Mouse (Mus musculus): ENCODE results near the gene Serpini1. TPM values are rescaled to one million over a fixed set of nuclear protein-coding genes. Genes with fewer than 3 reads are reported as not detected.

The Serpini1 gene
- total RNA-seq (2014; rRNA removed) (110 and 112 TPM in 2 replicates), polyA plus RNA-seq (2015; fragmentation: Nextera tagmentation; extraction: Ambion mirVana) (97.1 and 117 TPM in 2 replicates)

DNA sequence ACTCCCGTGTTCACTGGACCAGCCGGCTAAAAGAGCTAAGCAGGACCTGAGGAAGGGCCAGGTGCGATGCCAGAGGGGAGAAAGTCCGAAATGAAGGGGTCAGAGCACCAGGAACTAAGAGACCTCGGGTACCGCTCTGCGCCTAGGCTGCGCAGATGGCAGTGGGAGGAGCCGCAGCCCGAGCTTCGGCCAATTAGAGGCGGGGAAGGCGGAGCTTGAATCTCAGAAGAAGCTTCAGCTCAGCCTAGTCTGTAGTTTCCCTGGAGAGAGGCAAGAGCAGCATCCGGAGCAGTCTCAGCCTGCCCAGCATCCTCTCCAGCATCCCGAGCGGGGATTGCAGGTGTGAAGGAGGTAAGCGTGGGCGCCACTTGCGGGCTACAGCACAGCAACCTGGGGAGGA is at the start of gene Serpini1:
TSS of gene Serpini1 (plus strand) at position 256 of the 400 bp plus-strand sequence.
- Histone ChIP-seq H3K4me3 (ENCODE audit: low read depth, low read length) (peak within 1 kb of the TSS; percentile 75), H3K27ac (ENCODE audit: low read depth, low read length) (peak within 1 kb of the TSS; percentile 83), H3K4me1 (ENCODE audit: insufficient read depth) (0 out of 2 replicates have a peak, but pooled peaks cover 3% of the 10 kb centered on the region), H3K9me3 (ENCODE audit: low read length) (no peaks in the 10 kb centered on the region), H3K36me3 (ENCODE audit: insufficient read depth) (no peaks in the 10 kb centered on the region), H3K9ac (peak within 1 kb of the TSS; percentile 76), H3K27me3 (ENCODE audit: insufficient read depth, low read length) (no peaks in the 10 kb centered on the region), H3K4me2 (ENCODE audit: low read depth) (peak within 1 kb of the TSS; percentile 63)
- WGBS: 1% methylated on average over 19 of the region's 19 CpGs
- peak; percentile 97 for DNase-seq
- ATAC-seq: peak; percentile 94
- 0 out of 2 replicates have a peak, but pooled peaks have one; percentile 3 for TF ChIP-seq CTCF (IDR thresholded peaks at IDR 0.05; ENCODE audit: low read depth)

DNA sequence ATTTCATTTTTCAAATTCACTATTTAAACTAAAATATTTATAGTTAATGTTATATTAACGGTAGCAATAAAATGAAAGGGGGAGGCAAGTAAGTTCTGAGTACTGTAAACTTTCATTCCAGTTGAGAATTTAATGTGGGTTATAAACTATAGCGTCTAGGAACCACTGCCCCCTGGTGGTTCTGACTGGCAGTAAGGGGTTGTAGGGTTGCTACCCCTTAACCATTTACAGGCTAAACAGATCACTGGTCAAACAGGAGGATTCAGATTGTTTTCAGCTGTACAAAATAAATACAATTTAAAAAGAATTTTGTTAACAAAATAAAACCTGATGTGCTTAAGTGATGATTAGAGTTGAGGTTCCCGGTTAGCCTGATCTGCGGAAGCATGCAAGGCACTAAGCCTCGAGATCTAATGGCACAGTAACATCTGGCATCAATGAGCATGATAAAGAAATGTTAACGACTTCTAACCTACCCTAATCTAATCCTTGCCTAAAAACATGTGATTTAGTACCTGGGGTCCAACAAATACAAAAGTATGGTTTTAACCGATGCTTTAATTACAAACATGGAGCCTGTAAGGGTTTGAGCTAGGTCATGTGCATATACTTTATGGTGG is 39.6 kb upstream of the Serpini1 start:
- no peak for DNase-seq
- H3K27ac ChIP-seq (ENCODE audit: low read depth, low read length): no peak overlapping the region
- WGBS: 77% methylated on average over 7 of the region's 7 CpGs
- no peaks in the 10 kb centered on the region for H3K4me1 ChIP-seq (ENCODE audit: insufficient read depth)
- no peak for ATAC-seq
- peaks cover 19% of the 10 kb centered on the region for H3K36me3 ChIP-seq (ENCODE audit: insufficient read depth)
- H3K4me3 ChIP-seq (ENCODE audit: low read depth, low read length): no peak overlapping the region
- H3K9ac ChIP-seq: no peak overlapping the region
- H3K4me2 ChIP-seq (ENCODE audit: low read depth): no peak overlapping the region
- TF ChIP-seq CTCF (IDR thresholded peaks at IDR 0.05; ENCODE audit: low read depth): peak; percentile 61
- H3K27me3 ChIP-seq (ENCODE audit: insufficient read depth, low read length): no peaks in the 10 kb centered on the region
- H3K9me3 ChIP-seq (ENCODE audit: low read length): no peaks in the 10 kb centered on the region

DNA sequence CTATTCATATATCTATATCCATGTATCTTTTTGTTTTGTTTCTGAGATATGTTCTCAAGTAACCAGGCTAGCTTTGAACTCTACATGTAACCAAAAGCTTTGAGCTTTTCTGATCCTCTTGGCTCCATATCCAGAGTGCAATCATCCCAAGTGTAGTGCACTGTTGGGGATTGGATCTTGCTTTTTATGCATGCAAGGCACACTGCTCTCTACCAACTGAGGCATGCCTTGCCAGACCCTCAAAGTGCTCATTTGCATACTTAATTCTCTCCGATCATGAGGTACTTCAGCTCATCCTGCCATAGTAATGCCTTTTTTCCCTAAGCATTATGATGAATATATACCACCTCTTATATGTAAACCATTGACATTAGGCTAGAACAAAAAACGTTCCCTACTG is 36.0 kb upstream of the Serpini1 start:
- DNase-seq (no peak), ATAC-seq (no peak)
- H3K27me3 ChIP-seq (ENCODE audit: insufficient read depth, low read length): no peaks in the 10 kb centered on the region
- H3K4me2 ChIP-seq (ENCODE audit: low read depth): no peak overlapping the region
- H3K4me3 ChIP-seq (ENCODE audit: low read depth, low read length): no peak overlapping the region
- peaks cover 11% of the 10 kb centered on the region for H3K36me3 ChIP-seq (ENCODE audit: insufficient read depth)
- 60% methylated on average over 2 of the region's 2 CpGs for whole genome bisulfite sequencing
- H3K9ac ChIP-seq: no peak overlapping the region
- H3K4me1 ChIP-seq (ENCODE audit: insufficient read depth): no peaks in the 10 kb centered on the region
- no peaks in the 10 kb centered on the region for H3K9me3 ChIP-seq (ENCODE audit: low read length)
- no peak overlapping the region for H3K27ac ChIP-seq (ENCODE audit: low read depth, low read length)
- TF ChIP-seq CTCF (IDR thresholded peaks at IDR 0.05; ENCODE audit: low read depth): no peak

DNA sequence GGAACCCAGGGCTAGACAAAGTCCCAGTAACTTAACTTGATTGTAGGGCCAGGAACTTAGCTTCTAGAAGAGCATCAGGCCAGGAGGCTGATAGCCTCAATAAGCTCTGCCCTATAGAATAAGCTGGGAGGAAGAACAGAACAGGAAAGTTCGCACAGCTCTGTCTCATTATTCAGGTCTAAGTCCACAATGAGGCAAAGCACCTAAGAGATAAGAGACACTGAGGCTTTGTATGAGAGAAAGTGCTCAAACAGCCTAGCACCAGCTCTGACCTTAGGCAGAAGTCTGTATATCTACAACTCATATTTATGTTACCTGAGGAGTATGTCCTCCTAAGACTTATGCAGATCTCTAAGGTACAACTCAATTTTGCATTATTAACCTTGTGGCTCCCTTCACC is 34.8 kb upstream of the Serpini1 start:
- H3K36me3 ChIP-seq (ENCODE audit: insufficient read depth): peaks cover 17% of the 10 kb centered on the region
- WGBS: 80% methylated on average over 1 of the region's 1 CpGs
- no peaks in the 10 kb centered on the region for H3K4me1 ChIP-seq (ENCODE audit: insufficient read depth)
- no peak overlapping the region for H3K4me3 ChIP-seq (ENCODE audit: low read depth, low read length)
- no peak overlapping the region for H3K27ac ChIP-seq (ENCODE audit: low read depth, low read length)
- no peaks in the 10 kb centered on the region for H3K27me3 ChIP-seq (ENCODE audit: insufficient read depth, low read length)
- DNase-seq (no peak), ATAC-seq (no peak)
- H3K9me3 ChIP-seq (ENCODE audit: low read length): no peaks in the 10 kb centered on the region
- no peak overlapping the region for H3K4me2 ChIP-seq (ENCODE audit: low read depth)
- H3K9ac ChIP-seq: no peak overlapping the region
- TF ChIP-seq CTCF (IDR thresholded peaks at IDR 0.05; ENCODE audit: low read depth): no peak

DNA sequence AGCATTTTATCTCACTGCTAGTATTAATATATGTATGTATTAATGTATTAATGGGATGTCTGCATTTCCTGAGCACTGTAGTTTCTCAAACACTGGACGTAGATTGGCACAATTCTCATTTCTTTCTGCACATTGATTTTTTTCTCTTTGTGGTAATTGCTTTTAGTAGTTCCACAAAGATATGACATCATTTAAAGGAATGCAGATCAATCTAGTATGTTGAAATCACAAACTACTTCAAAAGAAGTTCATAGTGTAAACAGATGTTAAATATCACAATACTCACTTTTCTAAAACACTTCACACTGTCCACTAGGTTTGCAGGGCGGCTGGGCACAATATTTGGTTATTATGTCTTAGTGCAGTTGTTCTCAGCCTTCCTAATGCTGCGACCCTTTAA is 26.3 kb upstream of the Serpini1 start:
- no peaks in the 10 kb centered on the region for H3K9me3 ChIP-seq (ENCODE audit: low read length)
- no peak overlapping the region for H3K4me2 ChIP-seq (ENCODE audit: low read depth)
- DNase-seq (no peak), ATAC-seq (no peak)
- no peaks in the 10 kb centered on the region for H3K4me1 ChIP-seq (ENCODE audit: insufficient read depth)
- H3K27me3 ChIP-seq (ENCODE audit: insufficient read depth, low read length): no peaks in the 10 kb centered on the region
- no peak overlapping the region for H3K27ac ChIP-seq (ENCODE audit: low read depth, low read length)
- H3K9ac ChIP-seq: no peak overlapping the region
- H3K4me3 ChIP-seq (ENCODE audit: low read depth, low read length): no peak overlapping the region
- WGBS: 89% methylated on average over 3 of the region's 3 CpGs
- H3K36me3 ChIP-seq (ENCODE audit: insufficient read depth): peaks cover 13% of the 10 kb centered on the region
- no peak for TF ChIP-seq CTCF (IDR thresholded peaks at IDR 0.05; ENCODE audit: low read depth)

DNA sequence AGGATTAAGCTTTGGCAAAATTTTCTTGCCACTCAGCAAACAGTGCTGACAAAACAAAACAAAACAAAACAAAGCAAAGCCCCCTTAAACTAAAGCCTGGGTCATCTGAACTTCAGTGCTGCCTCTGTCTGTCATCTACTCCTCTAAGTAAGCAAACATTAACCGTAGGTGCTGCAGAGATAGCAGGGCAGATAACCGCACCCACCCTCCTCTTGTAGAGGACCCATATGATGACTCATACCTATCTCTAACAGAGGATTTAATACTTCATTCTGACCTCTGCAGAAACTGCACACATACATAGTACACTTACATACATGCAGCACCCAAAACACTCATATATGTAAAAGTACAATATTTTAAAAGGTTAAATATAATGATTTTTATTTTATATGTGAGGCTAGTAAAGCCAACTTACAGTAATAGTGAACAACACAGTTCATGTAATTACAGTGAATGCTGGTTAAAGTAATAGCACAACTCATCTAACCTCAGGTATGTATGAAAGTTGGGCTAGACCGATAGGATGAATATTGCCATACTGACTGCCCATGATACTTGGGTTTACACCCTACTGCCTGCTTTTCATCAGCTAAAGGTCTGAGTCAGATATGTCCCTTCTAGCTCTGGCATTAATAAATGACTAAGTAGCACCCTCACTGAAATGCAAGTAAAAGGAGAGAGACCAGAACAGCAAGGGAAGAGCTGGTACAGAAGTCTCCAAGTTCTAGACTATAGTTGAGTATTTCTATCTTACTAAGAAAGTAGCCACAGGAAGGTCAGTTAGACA is 23.1 kb upstream of the Serpini1 start:
- no peak overlapping the region for H3K9ac ChIP-seq
- no peak for TF ChIP-seq CTCF (IDR thresholded peaks at IDR 0.05; ENCODE audit: low read depth)
- DNase-seq (no peak), ATAC-seq (no peak)
- no peak overlapping the region for H3K4me3 ChIP-seq (ENCODE audit: low read depth, low read length)
- peaks cover 8% of the 10 kb centered on the region for H3K36me3 ChIP-seq (ENCODE audit: insufficient read depth)
- 94% methylated on average over 3 of the region's 3 CpGs for WGBS
- no peaks in the 10 kb centered on the region for H3K9me3 ChIP-seq (ENCODE audit: low read length)
- no peak overlapping the region for H3K4me2 ChIP-seq (ENCODE audit: low read depth)
- no peaks in the 10 kb centered on the region for H3K4me1 ChIP-seq (ENCODE audit: insufficient read depth)
- H3K27ac ChIP-seq (ENCODE audit: low read depth, low read length): no peak overlapping the region
- H3K27me3 ChIP-seq (ENCODE audit: insufficient read depth, low read length): no peaks in the 10 kb centered on the region

DNA sequence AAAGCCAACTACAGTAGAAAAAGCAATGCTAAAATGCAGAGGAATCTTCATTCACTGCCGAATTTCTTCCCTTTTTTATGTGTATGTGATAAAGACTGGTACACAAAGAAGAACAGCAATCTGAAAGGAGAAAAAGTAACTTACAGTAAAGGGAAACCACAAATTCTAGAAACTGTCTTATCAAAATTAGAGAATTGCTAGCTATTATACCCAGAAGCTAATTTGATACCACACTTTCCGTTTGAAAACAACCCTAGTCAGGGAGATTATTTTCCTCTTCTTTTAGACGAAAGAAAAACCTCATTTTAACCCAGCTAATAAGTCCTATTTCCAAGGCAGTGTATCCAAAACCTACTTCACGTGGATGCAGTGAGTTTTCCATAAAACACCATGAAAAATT is 16.1 kb upstream of the Serpini1 start:
- no peaks in the 10 kb centered on the region for H3K4me1 ChIP-seq (ENCODE audit: insufficient read depth)
- H3K9me3 ChIP-seq (ENCODE audit: low read length): no peaks in the 10 kb centered on the region
- no peak overlapping the region for H3K4me3 ChIP-seq (ENCODE audit: low read depth, low read length)
- no peak overlapping the region for H3K27ac ChIP-seq (ENCODE audit: low read depth, low read length)
- DNase-seq (no peak), ATAC-seq (no peak)
- H3K9ac ChIP-seq: no peak overlapping the region
- no peak overlapping the region for H3K4me2 ChIP-seq (ENCODE audit: low read depth)
- H3K36me3 ChIP-seq (ENCODE audit: insufficient read depth): peaks cover 10% of the 10 kb centered on the region
- 92% methylated on average over 4 of the region's 4 CpGs for WGBS
- no peak for TF ChIP-seq CTCF (IDR thresholded peaks at IDR 0.05; ENCODE audit: low read depth)
- no peaks in the 10 kb centered on the region for H3K27me3 ChIP-seq (ENCODE audit: insufficient read depth, low read length)
